Mouse (Mus musculus) cerebellum, adult 11 months (tissue): ENCODE results near the gene Litaf.
A peak's percentile ranks its signal among the peaks of the same experiment; 100 is the strongest.
"Not testable (repeated sequence)": the region's sequence is repeated elsewhere in the genome, so short reads cannot be mapped to it uniquely, and the experiment has no call there.

Experiments
- DNase-seq: peaks from one replicate; pipeline ENCODE4 v3.0.0; 2022

Gene Litaf

GRCm38 (mm10) chr16:11017807-11018595, 48.0 kb downstream of the Litaf start:
- no peak for DNase-seq

- DNase-seq: no peak
Observed at GRCm38 (mm10) chr16:11016353-11016752, 49.6 kb downstream of the Litaf start.

GRCm38 (mm10) chr16:11014407-11014806, 51.5 kb downstream of the Litaf start:
- DNase-seq: no peak

- not testable (repeated sequence) for DNase-seq
Observed at GRCm38 (mm10) chr16:11013464-11014147, 52.4 kb downstream of the Litaf start.

GRCm38 (mm10) chr16:11012571-11013463, 53.1 kb downstream of the Litaf start:
- DNase-seq: peak; percentile 20

- DNase-seq: no peak
Observed at GRCm38 (mm10) chr16:11011939-11012338, 54.0 kb downstream of the Litaf start.

- DNase-seq: no peak
Observed at GRCm38 (mm10) chr16:11011206-11011605, 54.8 kb downstream of the Litaf start.

GRCm38 (mm10) chr16:11010270-11010669, 55.7 kb downstream of the Litaf start:
- no peak for DNase-seq

- no peak for DNase-seq
Observed at GRCm38 (mm10) chr16:11008162-11008991, 57.6 kb downstream of the Litaf start.

GRCm38 (mm10) chr16:11006100-11006499, 59.9 kb downstream of the Litaf start:
- DNase-seq: no peak

GRCm38 (mm10) chr16:11001703-11002659, 64.0 kb downstream of the Litaf start:
- DNase-seq: no peak

GRCm38 (mm10) chr16:10999809-11000208, 66.1 kb downstream of the Litaf start:
- no peak for DNase-seq

- no peak for DNase-seq
Observed at GRCm38 (mm10) chr16:10998224-10998623, 67.7 kb downstream of the Litaf start.

- DNase-seq: no peak
Observed at GRCm38 (mm10) chr16:10996576-10996975, 69.4 kb downstream of the Litaf start.

- DNase-seq: peak; percentile 48
Observed at GRCm38 (mm10) chr16:10993032-10993744, 72.8 kb downstream of the Litaf start.

GRCm38 (mm10) chr16:10992090-10993031, 73.6 kb downstream of the Litaf start:
- DNase-seq: no peak

GRCm38 (mm10) chr16:10991737-10992089, 74.2 kb downstream of the Litaf start:
- DNase-seq: no peak

GRCm38 (mm10) chr16:10990763-10991162, 75.2 kb downstream of the Litaf start:
- no peak for DNase-seq

- no peak for DNase-seq
Observed at GRCm38 (mm10) chr16:10989896-10990295, 76.1 kb downstream of the Litaf start.
